Mouse (Mus musculus): ENCODE data around the gene Kctd4. TPM values are rescaled to one million over a fixed set of nuclear protein-coding genes. Genes with fewer than 3 reads are reported as not detected.
A peak's percentile ranks its signal among the peaks of the same experiment; 100 is the strongest.

The Kctd4 gene
- polyA plus RNA-seq, 1 experiment, result not detected

- no peak for DNase-seq (ENCODE audit: low read depth)
Measured at GRCm38 (mm10) chr14:75990936-75991335, 36.1 kb downstream of the Kctd4 start.

DNA sequence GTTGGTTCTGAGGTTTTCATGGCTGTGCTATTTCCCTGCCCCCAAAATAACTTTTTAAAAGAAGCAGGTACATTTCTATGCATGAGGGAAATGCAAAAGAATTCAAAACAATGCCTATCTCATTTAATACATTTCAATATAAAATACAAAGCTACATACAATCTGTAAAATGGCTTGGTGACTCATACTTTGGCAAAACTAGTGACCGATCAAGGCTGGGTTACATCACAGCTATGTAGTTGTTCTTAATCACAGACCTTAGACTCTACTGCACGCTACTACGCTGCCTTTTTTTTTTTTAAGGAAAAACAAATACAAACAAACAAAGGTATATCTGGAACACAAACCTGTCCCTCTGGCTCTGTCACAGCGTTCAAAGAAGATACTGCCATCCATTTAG is 37.6 kb downstream of the Kctd4 start:
- no peak for DNase-seq (ENCODE audit: low read depth)

GRCm38 (mm10) chr14:75998082-75998481 is 43.3 kb downstream of the Kctd4 start:
- no peak for DNase-seq (ENCODE audit: low read depth)

- DNase-seq (ENCODE audit: low read depth), result no peak
Measured at GRCm38 (mm10) chr14:76001781-76002180, 47.0 kb downstream of the Kctd4 start.

- no peak for DNase-seq (ENCODE audit: low read depth)
Measured at GRCm38 (mm10) chr14:76005011-76005410, 50.2 kb downstream of the Kctd4 start.

DNA sequence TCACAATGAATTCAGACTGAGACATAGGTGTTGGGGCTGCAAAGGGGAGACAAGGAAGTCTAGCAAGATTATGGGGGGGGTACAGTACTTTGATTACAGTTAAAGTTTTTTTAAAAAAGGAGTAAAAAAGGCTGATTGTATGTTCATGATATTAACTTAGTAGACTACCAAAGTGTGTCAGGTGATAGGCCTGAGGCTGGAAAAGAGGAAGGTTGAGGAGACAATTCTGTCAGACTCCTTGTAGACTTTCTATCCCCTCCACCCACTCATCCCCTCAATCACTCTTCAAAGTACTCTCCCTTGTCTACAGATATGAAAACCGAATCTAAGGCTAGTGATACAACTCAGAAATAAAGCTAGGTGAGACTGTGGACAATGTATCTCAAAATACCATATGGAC is 53.4 kb downstream of the Kctd4 start:
- no peak for DNase-seq (ENCODE audit: low read depth)

DNA sequence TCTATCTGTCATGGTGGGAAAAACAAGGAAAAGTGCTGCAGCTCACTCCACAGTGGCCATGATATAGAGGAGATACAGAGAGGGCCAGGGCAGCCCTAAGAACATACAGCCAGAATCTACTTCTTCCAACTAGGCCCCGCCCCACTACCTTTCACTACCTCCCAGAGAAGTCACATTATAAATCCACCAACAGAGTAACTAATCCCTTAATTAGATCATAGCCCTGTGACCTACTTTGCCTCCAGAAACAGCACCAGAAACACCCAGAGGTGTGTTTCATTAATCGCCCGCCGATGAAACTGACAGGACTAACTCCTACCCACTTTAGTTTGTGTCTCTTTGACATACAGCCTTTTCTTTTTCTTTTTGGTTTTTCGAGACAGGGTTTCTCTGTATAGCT is 54.4 kb downstream of the Kctd4 start:
- DNase-seq (ENCODE audit: low read depth), result no peak

DNA sequence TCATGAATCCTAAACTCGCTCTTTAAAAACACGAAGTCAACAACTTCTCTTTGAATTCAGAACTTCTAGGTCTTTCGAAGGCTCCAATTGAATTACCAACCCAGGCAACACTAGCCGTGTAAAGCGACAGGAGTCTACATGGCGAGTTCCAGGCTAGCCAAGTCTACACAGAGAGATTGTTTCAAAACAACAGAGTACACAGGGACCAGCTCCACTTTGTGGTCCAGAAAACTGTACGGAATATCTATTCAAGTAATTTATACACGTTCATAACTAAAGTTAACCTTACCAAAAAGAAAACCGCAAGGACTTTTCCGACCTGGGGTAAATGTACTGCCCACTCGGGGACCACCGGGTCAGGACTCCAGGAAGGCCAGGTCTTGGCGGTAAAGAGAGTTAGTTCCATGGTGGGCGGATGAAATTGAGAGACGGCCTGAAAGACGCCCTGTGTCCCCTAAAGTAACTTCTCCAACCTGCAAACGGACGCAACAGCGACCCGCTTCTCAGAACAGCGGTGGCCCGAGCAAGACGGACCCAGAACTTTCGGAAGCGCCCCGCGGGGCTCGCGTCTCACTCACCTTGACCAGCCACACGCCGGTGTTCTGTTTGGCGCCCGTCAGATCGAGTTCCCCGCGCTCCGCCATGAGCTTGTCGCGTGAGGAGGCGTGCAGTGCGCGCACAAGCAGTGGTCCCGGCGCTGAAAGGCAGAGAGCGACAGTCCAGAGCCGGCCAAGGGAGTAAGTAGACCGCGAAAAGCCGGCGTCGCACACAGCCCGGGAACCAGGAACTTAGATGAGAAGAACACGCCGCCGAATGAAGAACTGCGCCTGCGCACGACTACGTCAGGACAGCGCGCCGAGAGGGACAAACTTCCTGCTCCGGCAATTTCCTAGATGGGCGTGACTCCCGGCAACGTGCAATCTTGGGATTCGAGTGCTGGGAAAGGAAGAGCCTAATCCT is 55.6 kb downstream of the Kctd4 start, which contains the start of gene Gtf2f2:
Gene Gtf2f2 (minus strand): TSS at position 764 of the 960 bp plus-strand sequence.
- DNase-seq (ENCODE audit: low read depth), result peak; percentile 56

GRCm38 (mm10) chr14:76011062-76011457 is 56.3 kb downstream of the Kctd4 start:
- no peak for DNase-seq (ENCODE audit: low read depth)

DNA sequence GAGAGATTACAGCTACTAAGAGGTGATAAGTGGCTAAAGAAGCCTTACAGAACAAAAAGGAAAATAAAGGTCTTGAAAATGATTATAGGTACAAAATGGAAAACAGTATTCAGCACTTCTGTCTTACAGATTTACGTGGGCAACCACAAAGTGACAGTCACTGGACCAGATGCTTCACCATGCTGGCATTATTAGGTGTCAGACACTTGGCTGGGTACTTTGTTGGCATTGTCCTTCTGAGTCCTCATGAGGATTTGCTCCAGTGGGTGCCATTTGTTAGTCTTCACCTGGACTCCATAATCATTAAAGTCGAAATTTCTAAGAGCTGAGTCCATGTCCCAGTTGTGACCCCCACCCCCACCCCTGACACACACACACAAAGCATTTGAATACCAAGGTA is 59.5 kb downstream of the Kctd4 start:
- no peak for DNase-seq (ENCODE audit: low read depth)

Other genes starting within 250 kb of the Kctd4 start
- gene Cog3, start 200.5 kb upstream of the Kctd4 start, polyA plus RNA-seq (2012; rRNA removed), result 16.5 and 17.7 TPM in 2 replicates
- 16.2 and 23.0 TPM in 2 replicates for gene Slc25a30, start 168.0 kb upstream of the Kctd4 start, polyA plus RNA-seq (2012; rRNA removed)
- 2,435 and 2,516 TPM in 2 replicates for gene Tpt1, start 109.9 kb upstream of the Kctd4 start, polyA plus RNA-seq (2012; rRNA removed)
- gene Gtf2f2, start 55.9 kb downstream of the Kctd4 start, polyA plus RNA-seq (2012; rRNA removed), result 3.1 and 4.6 TPM in 2 replicates
- 6.7 and 7.1 TPM in 2 replicates for gene Gpalpp1, start 155.8 kb downstream of the Kctd4 start, polyA plus RNA-seq (2012; rRNA removed)
- gene Nufip1, start 155.9 kb downstream of the Kctd4 start, polyA plus RNA-seq (2012; rRNA removed), result 2.6 and 2.9 TPM in 2 replicates